Mouse (Mus musculus) E14TG2a.4 (cell line): ENCODE measurements around the gene Pld5.

Experiments
- CTCF ChIP-seq: conservative IDR thresholded peaks from 2 replicates; pipeline ENCODE4 v1.5.1; 2014; ENCODE audit warnings: low read length
- NANOG ChIP-seq: IDR thresholded peaks from 2 replicates; pipeline ENCODE4 v1.6.1; 2014; ENCODE audit warnings: borderline replicate concordance, low read length, mixed read lengths

DNA sequence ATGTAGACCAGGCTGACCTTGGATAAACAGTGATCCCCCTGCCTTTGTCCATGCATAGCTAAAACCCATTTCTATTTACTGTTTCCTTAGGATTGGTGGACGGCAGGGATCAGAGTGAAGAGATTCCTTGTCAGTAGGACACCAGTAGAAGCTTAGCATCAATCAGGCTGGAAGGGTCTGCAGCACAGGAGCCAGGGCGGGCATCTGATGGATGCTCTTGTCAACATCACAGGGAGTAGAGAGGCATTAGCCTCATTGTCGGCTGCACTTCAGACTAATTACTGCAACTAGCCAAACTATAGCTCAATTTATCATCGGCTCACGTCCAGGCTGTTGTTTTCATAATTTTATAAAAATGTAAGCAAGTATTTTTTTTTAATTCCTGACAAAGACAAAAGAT, 274.5 kb downstream of the Pld5 start:
- TF ChIP-seq CTCF (no peak), NANOG (no peak)
